Mouse (Mus musculus): ENCODE results near the gene Arhgef10l. TPM values are rescaled to one million over a fixed set of nuclear protein-coding genes. Genes with fewer than 3 reads are reported as not detected.
A peak's percentile ranks its signal among the peaks of the same experiment; 100 is the strongest.

Gene Arhgef10l
- polyA plus RNA-seq, 2 experiments from 2014 or later = 0.16 TPM; not detected in 1

DNA sequence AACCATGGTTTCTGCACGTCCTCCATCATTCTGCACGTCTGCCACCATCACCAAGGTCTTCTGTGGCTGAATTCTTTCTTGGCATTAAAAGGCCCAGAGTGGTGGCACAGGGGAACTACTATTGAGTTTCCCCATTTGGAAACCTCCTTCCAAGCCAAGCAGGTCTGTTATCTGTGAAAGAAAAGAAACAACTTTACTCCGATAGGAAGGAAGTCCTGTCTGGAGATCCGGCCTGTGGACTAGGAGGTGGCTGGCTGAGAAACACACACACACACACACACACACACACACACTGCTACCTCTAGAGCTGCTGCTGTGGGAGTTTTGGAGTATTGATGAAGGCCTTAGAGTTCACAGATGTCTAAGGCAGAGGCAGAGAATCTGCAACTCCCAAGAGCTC, 27.7 kb upstream of the Arhgef10l start:
- no peak for ATAC-seq

DNA sequence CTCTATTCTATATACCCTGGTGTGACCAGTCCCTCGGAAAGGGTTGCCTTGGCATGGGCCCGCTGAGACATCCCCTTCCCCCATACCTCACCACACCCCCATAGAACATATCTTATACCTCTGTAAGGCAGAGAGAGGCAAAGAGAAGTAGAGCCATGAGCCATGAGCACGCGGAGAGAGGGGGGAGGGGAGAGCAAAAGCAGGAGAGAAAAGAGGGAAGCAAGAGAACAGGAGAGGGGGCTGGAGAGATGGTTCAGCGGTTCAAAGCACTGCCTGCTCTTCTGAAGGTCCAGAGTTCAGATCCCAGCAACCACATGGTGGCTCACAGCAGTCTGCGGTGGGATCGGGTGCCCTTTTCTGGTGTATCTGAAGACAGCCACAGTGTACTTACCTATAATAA, 25.7 kb upstream of the Arhgef10l start:
- ATAC-seq = no peak

DNA sequence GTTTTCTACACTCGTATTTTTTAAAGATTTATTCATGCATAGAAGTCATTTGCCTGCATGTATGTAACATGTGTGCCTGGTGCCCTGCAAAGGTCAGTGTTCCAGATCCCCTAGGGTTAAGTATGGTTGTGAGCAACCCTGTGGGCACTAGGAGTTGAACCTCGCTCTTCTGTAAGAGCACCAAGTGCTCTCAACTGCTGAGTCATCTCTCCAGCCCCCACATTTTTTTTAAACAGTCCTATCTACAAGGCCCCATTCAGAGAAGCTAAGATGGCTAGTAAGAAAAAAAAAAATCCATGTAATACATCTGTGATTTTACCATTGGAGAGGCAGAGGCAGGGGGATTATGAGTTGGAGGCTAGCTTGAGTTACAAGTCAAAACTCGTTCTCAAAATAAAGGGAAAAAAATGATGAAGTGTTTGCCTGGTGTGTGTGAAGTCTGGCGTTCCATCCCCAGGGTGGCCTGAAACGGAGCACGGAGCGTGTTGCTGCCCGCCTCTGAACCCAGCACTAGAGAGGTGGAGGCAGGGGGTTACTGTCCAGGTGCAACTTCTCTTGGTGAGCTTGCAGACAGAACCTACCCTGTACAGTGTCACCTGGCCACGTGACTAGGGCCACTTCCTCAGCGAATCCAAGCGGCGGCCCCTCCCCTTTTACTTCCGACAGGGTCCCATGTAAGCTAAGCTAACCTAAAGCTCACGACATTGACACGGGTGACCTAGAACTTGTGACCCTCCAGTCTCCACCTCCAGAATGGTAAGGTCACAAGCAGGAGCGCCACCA, 24.3 kb upstream of the Arhgef10l start:
- ATAC-seq = peak; percentile 77

DNA sequence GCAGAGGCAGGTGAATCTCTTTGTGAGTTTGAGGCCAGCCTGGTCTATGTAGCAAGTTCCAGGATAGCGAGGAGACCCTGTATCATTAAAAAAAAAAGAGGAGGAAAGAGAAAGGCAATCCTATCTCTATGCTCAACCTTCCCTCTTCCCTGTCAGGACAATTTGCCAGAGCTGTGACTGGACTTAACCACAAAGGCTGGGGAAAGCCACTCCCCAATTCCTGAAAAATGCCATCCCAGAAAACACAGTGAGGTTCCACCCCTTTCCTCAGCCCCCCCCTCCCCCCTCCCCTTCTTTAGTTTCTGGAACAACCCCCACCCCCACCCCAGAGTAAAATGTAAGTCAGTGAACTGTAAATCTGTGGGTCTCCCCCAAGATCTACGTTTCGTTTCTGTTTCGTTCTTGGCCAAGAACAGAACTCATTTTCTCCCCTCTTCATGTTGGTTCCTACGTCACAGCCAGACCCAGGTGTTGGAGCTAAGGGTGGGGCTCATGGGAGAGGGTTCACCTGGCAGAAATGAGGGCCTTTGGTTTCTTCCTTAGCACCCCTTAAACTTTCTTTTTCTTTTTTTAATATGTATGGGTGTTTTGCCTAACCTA, 23.1 kb upstream of the Arhgef10l start:
- no peak for ATAC-seq

DNA sequence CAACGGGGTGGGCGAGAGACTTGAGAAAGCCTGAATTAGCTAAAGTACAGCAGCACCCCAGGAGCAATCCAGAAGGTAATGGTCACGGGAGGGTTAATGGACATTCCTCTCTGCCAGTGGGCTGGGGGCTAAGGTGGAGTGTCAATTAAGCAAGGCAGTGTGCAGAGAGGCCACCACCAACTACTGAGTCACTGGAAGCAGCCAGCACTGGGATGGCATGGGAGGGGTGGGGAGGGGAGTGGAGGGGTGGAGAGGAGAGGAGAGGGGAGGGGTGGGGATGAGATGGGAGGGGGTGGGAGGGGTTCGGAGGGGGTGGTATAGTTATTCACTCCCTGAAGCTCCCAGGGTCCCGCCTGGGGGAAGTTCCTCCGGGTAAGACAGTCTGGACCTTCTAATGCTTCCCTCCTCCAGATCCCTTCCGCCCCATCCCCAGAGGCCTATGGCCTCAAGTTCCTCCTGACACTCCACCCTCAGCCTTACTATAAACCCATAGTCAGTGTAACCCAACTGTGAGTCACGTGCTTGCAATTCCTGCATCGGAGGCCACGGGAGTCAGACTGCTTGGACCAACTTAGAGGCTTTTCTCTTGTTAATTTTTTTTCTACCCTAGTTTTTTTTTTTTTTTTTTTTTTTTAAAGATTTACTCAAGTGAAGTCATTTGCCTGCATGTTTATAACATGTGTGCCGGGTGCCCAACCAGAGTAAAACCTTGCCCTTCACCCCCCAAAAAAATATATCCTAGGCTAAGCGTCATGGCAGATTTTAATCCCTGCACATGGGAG, 22.4 kb upstream of the Arhgef10l start:
- no peak for ATAC-seq

DNA sequence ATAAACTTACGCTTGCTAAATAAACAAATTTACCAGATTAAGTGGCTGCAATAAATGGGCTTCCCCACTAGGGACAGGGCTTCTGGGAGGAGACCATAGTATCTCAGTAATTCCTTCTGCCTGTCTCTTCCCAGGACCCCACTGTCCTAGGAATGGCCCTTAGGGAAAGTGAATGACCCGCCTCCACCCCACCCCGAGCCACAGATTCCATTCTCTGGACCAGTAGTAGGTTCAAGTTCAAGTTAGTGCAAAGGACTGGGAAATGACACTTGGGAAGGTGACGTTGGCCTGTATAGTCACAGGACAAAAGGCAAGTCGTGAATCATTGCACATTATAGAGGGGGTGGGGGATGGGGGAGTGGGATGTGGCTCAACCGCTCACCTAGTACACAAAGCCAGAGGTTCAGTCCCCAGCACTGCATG, 19.1 kb upstream of the Arhgef10l start:
- ATAC-seq = no peak

DNA sequence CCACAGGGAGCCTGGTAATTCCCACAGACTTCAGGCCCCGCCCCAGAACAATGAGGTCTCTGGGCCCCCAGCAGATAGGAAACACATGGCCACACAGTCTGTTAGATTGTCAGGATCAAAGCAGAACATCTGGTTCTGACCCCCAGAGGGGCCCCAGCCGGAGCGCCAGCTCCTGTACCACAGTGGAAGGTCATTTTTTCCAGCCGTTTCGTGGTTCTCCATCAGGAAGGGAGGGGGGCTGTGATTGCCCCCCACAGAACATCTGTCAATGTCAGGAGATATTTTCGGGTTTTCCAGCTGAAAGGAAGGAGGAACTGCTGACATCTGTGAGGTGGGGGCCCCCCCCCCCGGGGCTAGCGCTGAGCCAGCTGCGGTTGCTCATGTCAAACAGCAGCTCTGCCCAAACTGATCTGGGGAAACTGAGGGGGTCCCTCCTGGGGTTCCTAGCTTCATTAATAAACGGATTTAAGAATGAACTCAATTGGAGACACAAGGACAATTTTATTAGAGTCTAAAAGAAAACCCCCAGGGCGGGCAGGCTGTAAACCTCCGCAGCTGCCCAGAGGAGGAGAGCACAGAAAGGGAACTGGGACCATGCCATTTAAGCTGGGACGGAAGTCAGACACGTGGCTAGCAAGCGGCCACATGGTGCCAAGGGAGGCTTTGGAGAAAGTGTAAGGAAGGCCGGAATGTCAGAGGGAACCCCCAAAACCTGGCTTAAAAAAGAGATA, 18.5 kb upstream of the Arhgef10l start:
- no peak for ATAC-seq

DNA sequence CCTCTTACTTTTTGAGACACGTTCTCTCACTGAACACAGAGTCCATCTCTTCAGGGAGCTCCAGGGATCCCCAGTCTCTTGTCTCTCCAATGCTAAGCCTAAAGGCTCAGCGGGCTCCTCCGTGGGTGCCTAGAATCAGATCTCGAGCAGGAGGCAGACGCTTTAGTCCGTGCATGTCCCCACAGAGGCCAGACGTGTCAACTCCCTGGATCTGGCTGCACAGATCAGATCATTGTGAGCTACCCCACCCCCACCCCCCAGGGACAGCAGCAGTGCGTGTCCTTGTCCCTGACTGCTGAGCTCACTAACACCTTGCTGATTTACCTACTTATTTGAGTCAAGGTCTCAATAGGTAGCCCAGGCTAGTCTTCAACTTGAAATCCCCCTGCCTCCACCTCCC, 17.8 kb upstream of the Arhgef10l start:
- ATAC-seq = no peak

DNA sequence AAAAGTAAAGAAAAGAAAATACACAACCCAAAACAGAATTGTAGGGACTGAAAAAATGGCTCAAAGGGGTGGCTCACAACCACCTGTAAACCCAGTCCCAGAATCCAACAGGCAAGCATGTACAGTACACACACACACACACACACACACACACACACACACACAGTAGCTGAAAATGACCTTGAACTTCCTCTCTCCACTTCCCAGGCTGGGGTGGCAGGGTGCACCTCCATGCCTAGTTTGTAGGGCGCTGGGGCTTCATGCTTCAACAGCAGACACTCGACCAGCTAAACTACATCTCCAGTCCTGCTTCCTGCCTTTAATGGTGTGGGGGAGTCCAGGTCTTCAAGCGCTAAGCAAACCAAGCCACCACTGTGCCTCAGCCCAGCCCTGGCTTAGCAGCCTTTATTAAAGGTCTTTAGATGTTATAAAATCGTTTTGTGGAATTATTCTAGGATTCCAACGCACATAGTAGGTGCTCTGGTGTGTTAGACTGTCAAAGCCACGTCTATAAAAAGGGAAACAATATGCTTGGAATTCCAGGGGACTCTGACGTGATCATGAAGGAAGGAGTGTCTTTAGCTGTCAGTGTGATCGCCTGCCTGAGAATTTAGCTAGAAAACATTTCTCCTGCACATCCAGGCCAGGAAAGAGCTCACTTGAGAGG, 15.1 kb upstream of the Arhgef10l start:
- no peak for ATAC-seq

DNA sequence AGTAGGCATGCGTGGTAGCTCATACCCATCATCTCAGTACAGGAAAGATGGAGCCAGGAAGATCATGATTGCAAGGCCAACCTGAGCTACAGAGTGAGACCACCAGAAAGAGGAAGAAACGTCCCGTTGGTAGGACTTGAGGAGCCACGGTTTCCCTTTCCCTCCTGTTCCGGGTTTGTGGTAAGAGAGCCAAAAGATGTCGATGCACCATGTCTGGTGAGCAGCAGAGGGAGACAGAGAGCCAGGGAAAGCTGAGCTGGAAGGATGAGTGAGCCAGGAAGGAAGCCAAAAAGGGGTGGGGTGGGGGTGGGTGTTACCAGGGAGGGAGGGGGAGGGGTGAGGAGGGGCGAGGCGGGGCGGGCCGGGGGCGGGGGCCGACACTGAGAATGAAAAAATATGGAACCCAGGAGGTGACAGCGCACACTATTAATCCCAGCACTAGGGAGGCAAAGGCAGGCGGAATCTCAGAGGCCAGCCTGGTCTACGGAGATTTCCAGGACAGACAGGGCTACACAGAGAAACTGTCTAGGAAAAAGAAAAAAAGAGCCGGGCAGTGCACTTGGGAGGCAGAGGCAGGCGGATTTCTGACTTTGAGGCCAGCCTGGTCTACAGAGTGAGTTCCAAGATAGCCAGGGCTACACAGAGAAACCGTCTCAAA, 14.0 kb upstream of the Arhgef10l start:
- peak; percentile 80 for ATAC-seq

DNA sequence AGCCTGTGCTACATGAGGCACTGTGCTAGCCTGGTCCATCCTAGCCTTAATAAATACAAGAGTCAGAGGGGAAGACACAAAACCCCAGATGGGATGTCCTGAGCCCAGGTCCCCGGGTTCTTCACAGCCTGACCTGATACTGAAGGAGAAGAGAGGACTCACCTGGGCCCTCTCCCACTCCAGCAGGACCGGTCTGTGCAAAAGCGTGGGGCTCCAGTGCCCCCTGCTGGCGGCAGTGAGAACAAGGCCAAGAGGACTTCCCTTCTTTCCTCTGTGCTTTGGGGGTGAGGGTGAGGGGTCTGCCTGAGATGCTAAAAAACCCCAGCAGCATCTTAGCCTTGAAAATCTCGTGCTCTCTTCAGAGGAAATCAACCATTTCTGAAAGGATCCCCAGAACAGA, 13.2 kb upstream of the Arhgef10l start:
- ATAC-seq = peak; percentile 65

DNA sequence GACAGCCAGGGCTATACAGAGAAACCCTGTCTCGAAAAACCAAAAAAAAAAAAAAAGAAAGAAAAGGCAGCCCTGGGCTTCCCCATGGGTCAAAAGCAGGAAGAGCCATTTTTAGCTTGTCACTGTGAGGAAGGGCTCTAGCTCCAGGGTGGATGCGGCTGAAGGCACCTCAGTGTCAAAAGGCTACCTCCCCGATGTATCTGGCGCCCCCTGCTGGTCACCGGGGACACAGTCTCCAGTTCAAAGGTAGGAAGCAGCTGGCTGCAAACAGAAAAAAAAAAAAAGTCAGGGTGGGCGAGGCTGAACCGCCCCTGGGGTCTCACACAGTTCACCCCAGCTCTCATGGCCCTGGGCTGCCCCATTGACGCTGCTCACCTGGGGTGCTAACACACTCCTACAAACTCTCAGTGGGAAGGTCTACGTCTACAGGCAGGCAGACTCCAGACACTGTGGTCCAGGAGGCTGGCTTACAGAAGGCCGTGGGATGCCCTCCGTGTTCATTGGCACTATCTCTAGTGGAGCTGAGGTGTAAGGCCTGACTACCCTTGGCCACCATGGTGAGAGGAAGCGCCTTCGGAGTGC, 8.6 kb upstream of the Arhgef10l start:
- ATAC-seq = peak; percentile 67

DNA sequence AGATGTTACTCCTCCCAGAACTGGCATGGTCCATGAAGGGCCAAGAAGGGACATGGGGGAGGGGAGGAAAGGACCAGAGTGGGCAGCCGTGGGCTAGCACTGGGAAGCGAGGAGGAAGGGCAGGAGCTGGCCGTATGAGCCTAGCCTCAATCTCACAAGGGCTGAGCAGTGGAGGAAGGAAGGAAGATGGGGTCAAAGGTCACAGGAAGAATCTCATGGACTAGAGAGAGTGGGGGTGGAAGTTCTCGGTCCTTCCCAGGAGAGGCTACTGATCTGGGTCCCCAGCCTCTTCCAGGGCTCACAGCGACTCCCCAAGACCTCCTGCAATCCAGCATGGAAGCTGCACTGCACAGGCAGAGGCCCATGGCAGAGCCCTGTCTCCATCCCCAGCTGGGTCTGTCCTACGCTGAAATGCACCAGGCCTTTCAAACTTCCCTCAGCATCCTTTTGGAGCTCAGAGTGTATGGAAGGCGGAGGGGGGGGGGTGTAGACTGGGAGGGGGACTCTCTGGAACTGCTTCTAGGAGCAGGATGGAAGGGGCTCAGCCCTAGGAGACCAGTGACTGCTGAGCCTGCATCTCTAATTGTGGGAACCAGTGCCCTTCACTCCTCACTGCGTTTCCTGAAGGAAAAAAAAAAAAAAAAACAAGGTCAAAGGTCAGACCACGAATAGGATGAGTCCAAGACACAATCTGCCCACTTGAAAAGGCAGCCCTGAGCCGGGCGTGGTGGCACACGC, 7.9 kb upstream of the Arhgef10l start:
- no peak for ATAC-seq

DNA sequence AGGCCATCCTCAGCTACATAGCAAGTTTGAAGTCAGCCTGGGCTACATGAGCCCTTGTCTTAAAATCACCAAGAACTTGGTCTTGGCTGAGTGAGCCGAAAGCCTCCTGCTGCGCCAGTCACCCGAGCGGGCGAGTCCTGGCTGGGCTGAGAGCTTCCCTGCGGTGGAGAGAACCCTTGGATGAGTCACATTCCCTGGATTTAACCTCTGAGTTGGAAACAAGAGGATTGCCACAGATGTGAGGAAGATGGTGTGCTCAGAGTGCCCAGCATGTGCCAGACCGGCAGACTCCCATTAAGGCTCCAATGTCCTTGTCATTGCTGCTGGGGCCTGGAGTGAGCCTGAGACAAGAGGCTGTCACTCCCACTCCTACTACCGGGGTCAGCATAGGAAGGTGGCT, 2.0 kb upstream of the Arhgef10l start:
- ATAC-seq = no peak

DNA sequence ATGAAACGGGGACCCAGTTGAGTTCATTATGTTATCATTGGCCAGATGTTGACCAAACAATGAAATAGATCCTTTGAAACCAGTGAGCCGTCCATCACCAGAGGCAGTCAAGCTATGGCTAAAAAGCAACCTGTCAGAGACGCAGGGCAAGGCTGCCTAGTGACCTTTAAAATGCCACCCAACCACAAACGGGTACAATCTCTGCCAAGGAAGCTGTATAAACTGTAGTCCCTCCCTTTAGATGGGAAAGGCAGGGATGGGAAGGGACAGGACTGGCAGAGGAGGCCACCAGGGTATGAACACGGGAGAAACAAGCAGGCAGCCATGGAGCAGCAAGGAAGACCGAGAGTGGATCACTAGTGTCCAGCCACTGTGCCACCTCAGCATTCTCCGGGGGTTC, 759 bp downstream of the Arhgef10l start:
- ATAC-seq = no peak

DNA sequence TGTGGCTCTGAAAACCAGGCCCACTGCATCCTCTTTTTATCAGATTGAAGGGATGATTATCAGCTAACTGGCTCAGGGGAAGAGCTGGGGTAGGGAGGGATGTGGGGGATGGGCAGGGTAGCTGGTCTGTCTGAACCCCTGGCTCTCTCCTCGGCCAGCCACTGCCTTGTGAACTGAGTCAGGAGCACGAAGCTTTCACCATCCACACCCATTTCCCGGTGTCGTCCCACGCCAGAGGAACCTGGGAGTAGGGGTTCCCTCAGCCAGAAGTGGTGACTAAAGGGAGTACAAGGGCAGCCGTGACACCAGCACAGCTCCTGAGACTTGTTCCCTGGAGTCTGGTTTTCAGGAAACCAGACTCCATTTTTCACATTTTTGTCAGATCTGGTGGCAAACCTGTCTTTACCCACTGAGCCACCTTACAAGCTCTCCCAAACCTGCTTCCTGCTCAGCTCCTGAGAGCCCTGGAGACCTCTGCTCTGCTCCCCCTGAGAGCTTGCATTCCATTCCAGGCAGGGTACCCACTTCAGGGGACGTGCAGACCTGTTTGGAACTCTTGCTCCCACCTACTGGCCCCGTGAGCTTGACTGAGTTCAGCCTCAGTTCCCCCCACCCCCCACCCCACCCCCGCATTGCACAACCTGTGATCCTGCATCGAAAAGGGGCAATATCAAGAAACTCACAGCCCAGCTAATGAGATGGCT, 2.8 kb downstream of the Arhgef10l start:
- ATAC-seq = no peak

DNA sequence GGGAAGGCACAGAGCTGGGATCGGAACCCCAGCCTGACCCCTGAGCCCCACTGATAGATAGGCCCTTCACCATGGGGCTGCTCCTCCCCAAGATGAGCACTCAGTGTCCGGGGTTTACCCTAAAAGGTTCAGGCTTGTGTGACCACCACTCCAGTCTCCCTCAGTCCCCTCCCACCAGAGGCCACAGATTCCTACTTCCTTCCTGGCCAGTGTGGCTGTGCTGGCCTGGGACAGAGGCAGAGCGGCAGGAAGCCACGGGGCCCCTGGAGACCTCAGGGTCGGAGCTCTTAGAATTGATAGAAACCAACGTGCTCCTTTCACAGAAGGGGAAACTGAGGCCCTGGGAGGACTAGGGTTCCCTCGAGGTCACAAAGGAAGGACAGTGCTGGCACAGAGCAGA, 3.4 kb downstream of the Arhgef10l start:
- ATAC-seq = no peak

DNA sequence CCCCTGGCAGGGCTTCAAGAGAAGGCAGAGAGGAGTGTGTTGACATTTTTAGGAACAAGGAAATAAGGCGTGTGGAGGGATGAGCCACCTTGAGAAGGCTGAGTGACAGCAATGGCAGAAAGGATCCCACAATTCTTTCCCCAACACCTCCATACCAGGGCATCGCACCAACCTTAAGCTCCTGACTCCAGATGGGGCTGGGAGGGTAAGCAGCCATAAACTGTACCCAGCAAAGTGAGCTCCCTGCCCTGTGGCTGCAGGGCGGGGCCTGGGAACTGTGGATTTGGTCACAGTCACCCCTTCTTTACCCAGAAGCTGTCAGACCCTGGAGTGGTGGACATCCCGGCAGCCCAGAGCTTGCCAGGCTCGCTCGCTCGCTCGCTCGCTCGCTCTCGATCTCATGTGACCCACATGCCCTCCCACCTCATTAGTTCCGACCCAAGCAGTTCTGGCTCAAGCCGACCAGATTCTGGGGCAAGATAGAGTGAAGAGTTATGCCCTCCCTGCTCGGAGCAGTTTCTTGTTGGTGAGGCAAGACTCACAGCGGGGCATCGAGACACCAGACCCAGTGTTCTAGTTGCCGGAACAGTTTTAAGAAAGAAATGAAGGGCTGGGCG, 4.3 kb downstream of the Arhgef10l start:
- no peak for ATAC-seq

Data from CD4-positive, CD25-positive, alpha-beta regulatory T cell, adult 4 months (primary cell).